Mouse (Mus musculus): ENCODE measurements at regions not wholly inside any gene's neighbourhood (a gene's known extent, or its start where the extent isn't known, plus 50 kb on each side); places are given as distances from the start of the nearest gene placed in this dataset.
"Not testable (repeated sequence)": the region's sequence is repeated elsewhere in the genome, so short reads cannot be mapped to it uniquely, and the experiment has no call there.

- H3K27ac ChIP-seq: no peak overlapping the region
- no peak overlapping the region for H3K4me3 ChIP-seq
- intact Hi-C loops (cut with DNase I): no loop called here
- TF ChIP-seq CTCF (IDR thresholded peaks at IDR 0.05): no peak
- no peak for DNase-seq
These were observed 248.4 kb downstream of the Eipr1 start for GRCm38 (mm10) chr12:28999963-29000451.

DNA sequence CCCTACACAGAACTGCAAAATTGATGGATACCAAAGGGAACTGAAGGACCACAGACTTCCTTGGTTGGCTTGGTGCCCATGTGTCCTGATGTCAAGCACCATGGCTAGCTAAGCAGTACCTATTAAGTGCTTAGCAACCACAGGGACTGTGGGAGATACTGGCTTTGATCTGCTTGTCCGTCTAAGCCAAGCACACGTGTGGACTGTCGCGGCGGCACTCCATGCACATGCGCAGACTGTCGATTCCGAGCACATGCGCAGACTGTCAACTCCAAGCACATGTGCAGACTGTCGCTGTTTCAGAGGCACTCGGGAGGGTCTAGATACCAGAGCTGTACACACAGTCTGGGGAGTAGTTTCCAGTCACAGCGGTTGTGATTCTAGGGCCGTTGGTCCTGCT lies 252.9 kb downstream of the Eipr1 start:
- no peak for DNase-seq
- intact Hi-C loops (cut with DNase I): no loop called here
- H3K27ac ChIP-seq: no peak overlapping the region
- no peak overlapping the region for H3K4me3 ChIP-seq
- TF ChIP-seq CTCF (IDR thresholded peaks at IDR 0.05): no peak

GRCm38 (mm10) chr12:29014601-29015000 lies 263.0 kb downstream of the Eipr1 start:
- no peak for TF ChIP-seq CTCF (IDR thresholded peaks at IDR 0.05)
- no peak for DNase-seq
- no peak overlapping the region for H3K27ac ChIP-seq
- H3K4me3 ChIP-seq: no peak overlapping the region
- intact Hi-C loops (cut with DNase I): no loop called here

DNA sequence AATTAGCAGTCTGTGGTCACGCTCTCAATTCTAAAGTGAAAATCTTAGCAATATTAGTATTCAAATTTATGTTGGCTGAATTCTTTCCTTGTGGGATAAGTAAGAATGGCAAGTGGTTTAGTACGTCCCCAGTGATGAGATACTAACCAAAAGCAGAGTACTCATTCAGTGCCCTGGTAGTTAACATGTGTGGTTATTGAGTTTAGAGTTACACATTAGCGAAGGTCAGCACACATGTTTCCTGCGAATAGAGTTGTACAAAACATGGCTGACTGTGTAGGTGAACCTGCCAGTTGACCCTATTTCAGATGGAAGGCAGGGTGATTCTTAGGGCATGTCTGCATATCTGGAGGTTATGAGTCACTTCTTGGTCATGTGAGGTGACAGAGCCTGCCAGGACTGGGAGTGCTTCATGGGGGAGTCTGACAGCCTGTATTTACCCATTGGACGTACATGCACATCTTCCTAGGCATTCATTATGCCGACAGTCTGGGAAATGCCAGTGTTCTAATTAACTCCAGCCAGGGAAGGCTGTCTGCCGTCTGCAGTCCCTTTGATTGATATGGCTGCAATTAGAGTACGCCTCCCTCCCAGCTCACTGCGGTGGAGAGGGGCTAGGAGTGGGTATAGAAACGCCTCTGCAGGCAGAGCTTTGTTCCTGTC lies 263.7 kb downstream of the Eipr1 start:
- TF ChIP-seq CTCF (IDR thresholded peaks at IDR 0.05): no peak
- DNase-seq: no peak
- H3K27ac ChIP-seq: no peak overlapping the region
- intact Hi-C loops (cut with DNase I): no loop called here
- no peak overlapping the region for H3K4me3 ChIP-seq

DNA sequence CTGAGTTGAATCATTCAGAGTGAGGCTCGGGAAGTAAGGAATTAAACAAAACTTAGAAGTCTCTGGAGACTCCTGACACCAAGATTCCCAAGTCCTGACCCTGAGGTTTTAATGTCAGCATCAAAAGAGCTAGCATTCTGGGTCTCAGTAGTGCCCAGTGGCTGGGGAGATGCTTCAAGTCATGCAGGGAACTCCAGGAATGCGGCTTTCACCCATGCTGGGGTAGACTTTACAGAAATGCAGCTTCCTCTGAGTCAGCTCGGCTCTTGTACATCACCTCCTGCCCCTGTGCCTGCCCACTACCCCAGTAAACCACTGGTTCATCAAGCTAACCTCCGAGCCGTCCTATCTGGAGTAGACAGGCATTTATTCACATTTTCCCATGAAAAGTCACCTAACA lies 269.5 kb downstream of the Eipr1 start:
- intact Hi-C loops (cut with DNase I): no loop called here
- TF ChIP-seq CTCF (IDR thresholded peaks at IDR 0.05): no peak
- no peak overlapping the region for H3K4me3 ChIP-seq
- no peak overlapping the region for H3K27ac ChIP-seq
- DNase-seq: no peak

DNA sequence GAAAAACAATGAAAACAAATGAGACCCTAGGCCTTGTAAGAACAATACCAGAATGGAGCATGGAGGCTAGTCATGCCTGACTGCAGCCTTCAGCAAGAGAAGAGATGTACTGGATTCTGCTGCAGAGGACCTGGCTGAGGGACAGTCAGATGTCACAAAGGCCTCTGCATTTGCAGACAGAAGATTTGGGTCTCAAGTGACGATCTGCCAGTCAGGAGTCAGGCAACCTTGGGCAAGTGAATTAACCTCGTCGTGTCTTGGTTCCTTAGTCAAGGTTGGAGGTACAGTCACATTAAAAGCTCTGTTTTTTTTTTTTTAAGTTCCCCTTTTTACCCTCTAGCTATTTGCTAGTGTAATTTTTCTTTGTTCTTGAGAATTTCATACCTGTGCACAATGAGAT lies 276.6 kb downstream of the Eipr1 start:
- no peak overlapping the region for H3K4me3 ChIP-seq
- no peak for DNase-seq
- intact Hi-C loops (cut with DNase I): no loop called here
- no peak overlapping the region for H3K27ac ChIP-seq
- TF ChIP-seq CTCF (IDR thresholded peaks at IDR 0.05): no peak

- H3K4me3 ChIP-seq: no peak overlapping the region
- DNase-seq: no peak
- H3K27ac ChIP-seq: no peak overlapping the region
- TF ChIP-seq CTCF (IDR thresholded peaks at IDR 0.05): no peak
- intact Hi-C loops (cut with DNase I): no loop called here
These were observed 277.9 kb downstream of the Eipr1 start for GRCm38 (mm10) chr12:29029461-29029860.

DNA sequence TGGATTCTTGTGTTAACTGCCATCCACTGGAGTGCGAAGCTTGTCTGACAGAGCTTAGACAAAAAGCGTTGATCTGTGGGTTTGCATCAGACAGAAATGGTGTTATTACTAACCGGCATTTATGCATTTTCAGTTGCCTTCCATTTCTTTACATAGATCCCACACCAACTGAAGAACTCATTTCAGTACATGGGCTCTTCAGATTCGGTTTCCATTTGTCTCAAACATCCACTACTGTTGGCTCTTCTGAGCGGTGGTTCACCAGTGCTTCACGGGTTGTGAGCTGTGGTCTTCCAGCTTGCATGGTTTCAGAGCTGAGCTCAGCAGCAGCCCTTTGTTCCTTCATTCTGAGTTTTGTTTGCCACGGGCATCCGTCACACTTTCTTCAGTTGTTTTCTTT lies 294.4 kb downstream of the Eipr1 start:
- intact Hi-C loops (cut with DNase I): no loop called here
- no peak overlapping the region for H3K27ac ChIP-seq

GRCm38 (mm10) chr12:29048596-29048995 lies 297.0 kb downstream of the Eipr1 start:
- intact Hi-C loops (cut with DNase I); H3K27ac ChIP-seq; DNase-seq; H3K4me3 ChIP-seq: not testable (repeated sequence)

More for the DNA sequence above, 294.4 kb downstream of the Eipr1 start:
- no peak for DNase-seq
- H3K4me3 ChIP-seq: no peak overlapping the region
- TF ChIP-seq CTCF (IDR thresholded peaks at IDR 0.05): no peak

GRCm38 (mm10) chr12:29049105-29049511 lies 297.5 kb downstream of the Eipr1 start:
- DNase-seq: no peak
- H3K4me3 ChIP-seq: no peak overlapping the region
- intact Hi-C loops (cut with DNase I): no loop called here
- no peak overlapping the region for H3K27ac ChIP-seq
- TF ChIP-seq CTCF (IDR thresholded peaks at IDR 0.05): no peak

DNA sequence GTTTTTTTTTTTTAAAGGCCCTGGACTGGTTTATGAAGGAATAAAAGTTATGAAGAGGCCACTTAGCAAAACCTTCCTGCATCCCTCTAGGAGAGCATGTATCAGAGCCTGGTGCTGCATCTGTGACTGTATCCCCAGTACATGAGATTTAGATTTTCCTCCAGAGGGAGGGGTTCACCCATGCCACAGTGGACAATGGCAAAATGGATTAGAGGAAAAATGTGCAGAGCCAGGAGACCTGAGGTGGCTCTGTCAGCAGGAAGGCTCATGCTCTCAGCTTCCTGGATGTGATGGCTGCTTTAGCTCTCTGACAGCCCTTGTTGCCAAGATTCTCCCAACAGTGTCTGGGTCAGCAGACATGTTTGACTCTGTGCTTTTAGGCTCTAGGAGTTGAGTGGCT lies 298.2 kb downstream of the Eipr1 start:
- no peak for TF ChIP-seq CTCF (IDR thresholded peaks at IDR 0.05)
- DNase-seq: no peak
- intact Hi-C loops (cut with DNase I): no loop called here
- Histone ChIP-seq H3K27ac (no peak overlapping the region), H3K4me3 (no peak overlapping the region)

DNA sequence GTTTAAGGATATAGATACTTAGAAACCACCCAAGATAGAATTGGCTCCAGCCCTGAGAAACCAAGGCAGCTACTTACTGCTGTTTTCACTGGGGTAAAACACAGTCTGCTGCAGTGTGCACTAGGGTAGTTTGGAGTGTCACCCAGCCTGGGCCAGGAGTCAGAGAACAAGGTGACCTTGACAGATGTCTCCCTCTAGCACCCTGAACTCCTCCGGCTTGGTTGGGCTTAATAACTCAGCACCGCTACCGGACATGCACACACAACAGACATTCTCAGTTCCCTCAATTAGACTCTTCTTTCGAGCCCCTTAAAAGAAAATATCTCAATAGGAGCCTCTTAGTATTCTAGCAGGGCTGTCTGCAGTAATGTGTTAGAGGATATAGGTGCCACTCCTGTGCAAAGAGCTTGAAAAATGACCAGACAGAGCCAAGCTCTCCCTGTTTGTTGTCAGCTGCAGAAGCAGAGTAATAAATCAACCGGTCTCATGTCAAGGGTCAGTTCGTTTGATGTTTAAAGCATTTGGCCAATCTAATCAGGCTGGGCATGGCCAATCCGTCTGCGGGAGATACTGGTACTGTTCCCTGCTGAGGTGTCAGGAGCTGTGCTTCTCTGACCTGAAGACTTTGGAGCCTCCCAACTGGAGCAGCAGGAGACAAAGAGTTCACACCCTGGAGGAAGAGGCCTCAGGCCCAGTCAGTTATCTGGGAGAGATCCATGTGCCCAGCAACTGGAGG lies 299.1 kb downstream of the Eipr1 start:
- intact Hi-C loops (cut with DNase I): no loop called here
- no peak overlapping the region for H3K27ac ChIP-seq
- H3K4me3 ChIP-seq: no peak overlapping the region
- no peak for DNase-seq
- TF ChIP-seq CTCF (IDR thresholded peaks at IDR 0.05): no peak

DNA sequence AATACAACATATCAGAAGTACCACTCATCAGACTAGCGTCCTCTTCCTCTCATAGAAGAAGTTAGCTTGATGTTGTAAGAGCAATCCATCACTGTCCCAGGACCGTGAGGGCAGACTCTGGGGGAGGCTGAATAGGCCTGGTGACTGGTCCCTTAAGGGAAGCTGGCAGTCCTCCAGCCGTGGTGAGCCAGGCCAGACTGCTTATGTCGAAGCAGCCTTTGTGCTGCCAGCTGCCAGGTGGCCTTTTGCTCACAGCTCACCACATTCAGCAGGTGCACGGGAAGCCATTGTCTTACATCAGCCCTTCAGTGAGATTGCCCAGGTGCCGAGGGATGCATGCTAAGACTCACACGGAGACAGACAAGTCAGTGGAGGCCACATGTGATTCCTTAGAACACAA lies 302.8 kb downstream of the Eipr1 start:
- intact Hi-C loops (cut with DNase I): no loop called here
- TF ChIP-seq CTCF (IDR thresholded peaks at IDR 0.05): no peak
- Histone ChIP-seq H3K4me3 (no peak overlapping the region), H3K27ac (no peak overlapping the region)
- no peak for DNase-seq
